Comparison of ENCODE assay signal across 30 mouse cellular contexts in the genomic region with DNA sequence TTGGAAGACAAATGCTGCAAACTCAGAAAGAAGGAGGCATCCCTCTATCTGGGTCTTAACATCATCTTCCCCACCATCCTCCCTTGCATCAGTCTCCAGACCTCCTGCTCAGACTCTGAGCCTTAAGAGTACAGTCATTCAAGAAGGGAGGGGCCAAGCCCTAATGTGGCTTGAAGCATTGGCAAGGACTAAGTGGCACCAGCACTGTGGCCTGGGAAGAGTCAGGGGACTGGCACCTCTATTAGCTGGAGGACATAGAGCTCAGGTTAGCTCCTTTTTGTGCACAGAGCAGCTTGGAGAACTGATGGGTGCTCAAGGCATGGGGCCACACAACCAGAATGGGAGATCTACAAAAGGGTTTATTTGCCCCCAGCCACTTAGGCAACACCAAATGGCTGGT. TPM values are rescaled to one million over a fixed set of nuclear protein-coding genes. Genes with fewer than 3 reads are reported as not detected.
"Had no signal": no experiment of that assay in that cellular context is flagged by ENCODE, and none has a peak within 500 bp of the region (broad histone marks: within the 10 kb centered on the region; RNA-seq: fewer than 3 reads in every experiment).

No protein-coding gene starts in this region.

- H3K27me3 ChIP-seq: limb, embryonic 12.5 days; limb, embryonic 13.5 days; limb, embryonic 15.5 days; lung, embryonic 15.5 days; midbrain, embryonic 12.5 days; midbrain, embryonic 13.5 days; midbrain, embryonic 15.5 days had no signal

- ATAC-seq: liver, embryonic 12.5 days; liver, postnatal 0 days; lung, postnatal 0 days; midbrain, embryonic 13.5 days; midbrain, embryonic 15.5 days; midbrain, embryonic 16.5 days had no signal

- H3K27ac ChIP-seq: left cerebral cortex, adult 2 months; limb, embryonic 10.5 days; limb, embryonic 12.5 days; limb, embryonic 13.5 days; limb, embryonic 15.5 days; liver, embryonic 12.5 days; liver, embryonic 13.5 days; liver, embryonic 14.5 days; liver, embryonic 15.5 days; lung, embryonic 15.5 days; macrophage; midbrain, embryonic 10.5 days; midbrain, embryonic 12.5 days; midbrain, embryonic 13.5 days; midbrain, embryonic 15.5 days had no signal

- H3K36me3 ChIP-seq: midbrain, embryonic 15.5 days had no signal

- H3K4me2 ChIP-seq: limb, embryonic 12.5 days; limb, embryonic 13.5 days; limb, embryonic 15.5 days; liver, embryonic 11.5 days; liver, embryonic 12.5 days; liver, embryonic 13.5 days; liver, embryonic 15.5 days; lung, embryonic 14.5 days; lung, embryonic 15.5 days; midbrain, embryonic 12.5 days; midbrain, embryonic 13.5 days; midbrain, embryonic 15.5 days had no signal

- DNase-seq: left cerebral cortex, postnatal 4 days; liver; liver, embryonic 13.5 days; liver, postnatal 0 days; lung, adult 18-20 months; lung, adult 2 months; lung, embryonic 14.5 days; lung, postnatal 10 days; lung, postnatal 14 days; lung, postnatal 36 days; lung, postnatal 4 days; midbrain, embryonic 14.5 days had no signal

- H3K9me3 ChIP-seq: limb, embryonic 10.5 days; limb, embryonic 12.5 days; limb, embryonic 13.5 days; limb, embryonic 15.5 days; liver, embryonic 12.5 days; liver, embryonic 13.5 days; liver, embryonic 15.5 days; lung, embryonic 15.5 days; midbrain, embryonic 10.5 days; midbrain, embryonic 12.5 days; midbrain, embryonic 13.5 days; midbrain, embryonic 15.5 days had no signal

- H3K9ac ChIP-seq: limb, embryonic 12.5 days; limb, embryonic 13.5 days; limb, embryonic 15.5 days; liver, embryonic 12.5 days; liver, embryonic 13.5 days; liver, embryonic 14.5 days; liver, embryonic 15.5 days; liver, postnatal 0 days; lung, embryonic 14.5 days; lung, embryonic 15.5 days; midbrain, embryonic 12.5 days; midbrain, embryonic 13.5 days; midbrain, embryonic 15.5 days had no signal

- H3K4me3 ChIP-seq: left cerebral cortex, adult 2 months; limb, embryonic 10.5 days; limb, embryonic 12.5 days; limb, embryonic 13.5 days; limb, embryonic 15.5 days; liver, embryonic 12.5 days; liver, embryonic 13.5 days; liver, embryonic 15.5 days; lung, embryonic 15.5 days; midbrain, embryonic 10.5 days; midbrain, embryonic 12.5 days; midbrain, embryonic 13.5 days; midbrain, embryonic 15.5 days had no signal

RNA-seq across cellular contexts. Expression of a gene that starts 19.2 kb away (rescaled TPM):
- total RNA-seq: megakaryocyte progenitor cell, adult 5-6 weeks had no signal
